ENCODE assay signal across 9 mouse cellular contexts in genomic region chr13:113600531-113601463, GRCm38 (mm10). TPM values are rescaled to one million over a fixed set of nuclear protein-coding genes. Genes with fewer than 3 reads are reported as not detected.
DNase-seq lines count a peak whose midpoint lies in the region; ATAC-seq and TF ChIP-seq lines count a peak whose summit lies in the region.
"Had no signal": no experiment of that assay in that cellular context is flagged by ENCODE, and none has a peak within 500 bp of the region (broad histone marks: within the 10 kb centered on the region; RNA-seq: fewer than 3 reads in every experiment).

No protein-coding gene starts in this region.

- H3K27ac ChIP-seq in gastrocnemius, adult 2 months = 0 out of 2 replicates have a peak overlapping the region, but pooled peaks have one; percentile 6
- H3K27ac ChIP-seq in liver, embryonic 13.5 days = peak overlapping the region; percentile 58
- H3K27ac ChIP-seq: heart, embryonic 15.5 days had no signal

- no peaks in the 10 kb centered on the region for H3K9me3 ChIP-seq in liver, embryonic 13.5 days (replicated peaks)
- H3K9me3 ChIP-seq: heart, embryonic 15.5 days had no signal

- 0 out of 2 replicates have a peak, but pooled peaks cover 3% of the 10 kb centered on the region for H3K36me3 ChIP-seq in liver, embryonic 13.5 days
- H3K36me3 ChIP-seq in splenic B cell, adult 2 months (ENCODE audit: control insufficient read depth, insufficient read depth, low read length, poor library complexity, severe bottlenecking) = no peaks in the 10 kb centered on the region
- H3K36me3 ChIP-seq: heart, embryonic 15.5 days had no signal

- no peak for TF ChIP-seq CTCF in gastrocnemius, adult 2 months (IDR thresholded peaks at IDR 0.05)

- H3K4me3 ChIP-seq in gastrocnemius, adult 2 months = no peak overlapping the region
- no peak overlapping the region for H3K4me3 ChIP-seq in liver, embryonic 13.5 days (replicated peaks)
- H3K4me3 ChIP-seq: heart, embryonic 15.5 days had no signal

- H3K9ac ChIP-seq in liver, embryonic 13.5 days = no peak overlapping the region
- H3K9ac ChIP-seq: heart, embryonic 15.5 days had no signal

- WGBS in liver, embryonic 13.5 days (ENCODE audit: insufficient replicate concordance) = 57% methylated on average over 18 of the region's 18 CpGs

- H3K4me1 ChIP-seq in liver, embryonic 13.5 days (replicated peaks) = peaks cover 78% of the 10 kb centered on the region

- ATAC-seq in liver, embryonic 13.5 days (ENCODE audit: low read depth) = peak; percentile 20; the same call in 1 of the 2 replicates

- no peak overlapping the region for H3K4me2 ChIP-seq in liver, embryonic 13.5 days
- H3K4me2 ChIP-seq: heart, embryonic 15.5 days had no signal

- H3K27me3 ChIP-seq in liver, embryonic 13.5 days = no peaks in the 10 kb centered on the region
- no peaks in the 10 kb centered on the region for H3K27me3 ChIP-seq in splenic B cell, adult 2 months (ENCODE audit: control insufficient read depth, insufficient read depth, low read length, poor library complexity, severe bottlenecking)
- H3K27me3 ChIP-seq: heart, embryonic 15.5 days had no signal

- intact Hi-C loops in gastrocnemius, adult 2 months (cut with DNase I) = no loop called here

- DNase-seq in gastrocnemius, adult 2 months = no peak
- no peak for DNase-seq in gastrocnemius, adult 18-20 months (ENCODE audit: low spot score)
- peak; percentile 7 for DNase-seq in urinary bladder, postnatal 25 days (ENCODE audit: low spot score)
- no peak for DNase-seq in urinary bladder, adult 2 months (ENCODE audit: low spot score)
- DNase-seq in liver, embryonic 13.5 days = no peak
- DNase-seq in splenic B cell, adult 2 months (ENCODE audit: low read depth, low spot score) = peak; percentile 51
- DNase-seq in heart, postnatal 4 days = no peak
- DNase-seq in thymus, adult 18-20 months = no peak

RNA-seq across cellular contexts. Expression of gene Snx18, which starts 17.6 kb away (rescaled TPM):
- total RNA-seq in gastrocnemius, adult 2 months (2021) = 10 to 100 TPM in 1 of 2 experiments, 1 to 10 TPM in 1; 9.2 to 13.6 TPM
- total RNA-seq in gastrocnemius, adult 18-20 months (2021) = 10 to 100 TPM in 1 of 2 experiments, 1 to 10 TPM in 1; 9.2 to 11.3 TPM
- 33.5 and 34.8 TPM in 2 replicates for polyA plus RNA-seq in urinary bladder, adult 2 months (2012; rRNA removed)
- polyA plus RNA-seq in liver, embryonic 13.5 days (2015; fragmentation: Nextera tagmentation; extraction: Ambion mirVana) = 4.7 and 5.5 TPM in 2 replicates
- total RNA-seq in heart, postnatal 4 days (2021) = 10 to 100 TPM; 32.6 to 34.4 TPM

Comparison
In these comparisons a context has a peak if more than half of its experiments do, and no peak if none do; other contexts are left out.
1. DNase-seq: peak in urinary bladder, postnatal 25 days (single experiment) and splenic B cell, adult 2 months (single experiment); none in gastrocnemius, adult 2 months (single experiment), gastrocnemius, adult 18-20 months (single experiment), urinary bladder, adult 2 months (single experiment), liver, embryonic 13.5 days (single experiment), heart, postnatal 4 days (single experiment) and thymus, adult 18-20 months (0 of 2).